Mouse (Mus musculus): Measurements from ENCODE around the gene Gna11. TPM values are rescaled to one million over a fixed set of nuclear protein-coding genes. Genes with fewer than 3 reads are reported as not detected.
A peak's percentile ranks its signal among the peaks of the same experiment; 100 is the strongest.

Gna11 gene
- polyA plus RNA-seq, 1 experiment from 2014 or later = 76.3 TPM

DNA sequence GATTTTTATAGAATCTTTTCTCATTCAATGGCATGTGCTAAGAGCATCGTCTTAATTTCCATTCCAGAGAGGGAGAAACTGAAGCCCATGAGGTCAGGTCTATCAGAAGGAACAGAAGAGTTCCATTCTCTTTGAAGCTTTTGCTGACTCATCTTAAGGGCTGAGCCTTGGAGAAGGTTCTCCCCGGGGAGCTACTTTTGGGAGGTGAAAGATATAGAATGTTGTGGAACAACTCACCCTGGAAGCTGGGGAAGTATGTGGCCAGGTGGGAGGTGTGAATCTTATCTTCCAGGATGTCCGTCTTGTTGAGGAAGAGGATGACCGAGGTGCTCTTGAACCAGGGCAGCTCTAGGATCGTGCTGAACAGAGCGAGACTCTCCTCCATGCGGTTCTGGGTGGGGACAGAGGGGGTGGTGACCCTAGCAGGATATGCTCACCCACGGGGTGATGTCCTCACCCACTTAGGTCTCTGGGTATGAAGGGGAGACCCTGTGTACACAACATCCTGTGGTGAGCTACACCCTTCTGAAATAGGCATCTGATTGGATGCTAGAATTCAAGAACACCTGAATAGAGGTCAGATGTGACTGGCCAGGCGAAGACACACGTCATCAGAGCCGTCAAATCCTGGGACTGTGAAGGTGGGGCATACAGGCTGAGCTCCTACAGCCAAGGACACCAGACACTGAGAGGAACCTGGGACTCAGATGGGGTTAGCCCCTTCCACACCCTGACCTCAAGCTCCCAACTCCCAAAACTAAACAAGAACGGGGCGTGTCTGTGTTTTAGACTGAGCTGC lies 37.1 kb downstream of the Gna11 start:
- H3K4me3 ChIP-seq = no peak overlapping the region
- H3K27me3 ChIP-seq = peaks cover 29% of the 10 kb centered on the region
- H3K4me1 ChIP-seq = no peaks in the 10 kb centered on the region
- H3K27ac ChIP-seq = no peak overlapping the region
- WGBS = 77% methylated on average over 13 of the region's 13 CpGs
- H3K9me3 ChIP-seq (replicated peaks) = no peaks in the 10 kb centered on the region
- H3K36me3 ChIP-seq = no peaks in the 10 kb centered on the region
- no peak overlapping the region for H3K9ac ChIP-seq
- ATAC-seq (ENCODE audit: low FRiP score) = no peak
- H3K4me2 ChIP-seq (replicated peaks) = no peak overlapping the region

DNA sequence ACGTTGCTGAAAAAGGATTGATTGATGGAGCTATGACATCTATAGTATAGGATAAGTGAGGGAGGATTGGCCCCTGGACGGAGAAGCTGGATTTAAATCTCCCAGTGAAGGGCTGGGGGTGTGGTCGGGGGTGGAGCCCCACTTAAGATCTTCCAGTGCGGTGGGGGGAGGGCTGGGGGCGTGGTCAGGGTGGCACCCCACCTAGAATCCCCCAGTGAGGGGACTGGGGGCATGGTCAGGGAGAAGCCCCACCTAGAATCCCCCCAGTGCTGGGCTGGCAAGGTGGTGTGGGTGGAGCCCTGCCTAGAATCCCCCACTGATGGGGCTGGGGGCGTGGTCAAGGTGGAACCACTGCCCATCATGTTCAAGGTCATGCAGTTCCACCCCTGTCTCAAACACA lies 37.9 kb downstream of the Gna11 start:
- no peaks in the 10 kb centered on the region for H3K9me3 ChIP-seq (replicated peaks)
- H3K27me3 ChIP-seq = peaks cover 22% of the 10 kb centered on the region
- no peak overlapping the region for H3K27ac ChIP-seq
- no peaks in the 10 kb centered on the region for H3K4me1 ChIP-seq
- WGBS = 32% methylated on average over 6 of the region's 6 CpGs
- ATAC-seq (ENCODE audit: low FRiP score) = no peak
- H3K4me3 ChIP-seq = no peak overlapping the region
- H3K36me3 ChIP-seq = no peaks in the 10 kb centered on the region
- H3K4me2 ChIP-seq (replicated peaks) = no peak overlapping the region
- no peak overlapping the region for H3K9ac ChIP-seq

DNA sequence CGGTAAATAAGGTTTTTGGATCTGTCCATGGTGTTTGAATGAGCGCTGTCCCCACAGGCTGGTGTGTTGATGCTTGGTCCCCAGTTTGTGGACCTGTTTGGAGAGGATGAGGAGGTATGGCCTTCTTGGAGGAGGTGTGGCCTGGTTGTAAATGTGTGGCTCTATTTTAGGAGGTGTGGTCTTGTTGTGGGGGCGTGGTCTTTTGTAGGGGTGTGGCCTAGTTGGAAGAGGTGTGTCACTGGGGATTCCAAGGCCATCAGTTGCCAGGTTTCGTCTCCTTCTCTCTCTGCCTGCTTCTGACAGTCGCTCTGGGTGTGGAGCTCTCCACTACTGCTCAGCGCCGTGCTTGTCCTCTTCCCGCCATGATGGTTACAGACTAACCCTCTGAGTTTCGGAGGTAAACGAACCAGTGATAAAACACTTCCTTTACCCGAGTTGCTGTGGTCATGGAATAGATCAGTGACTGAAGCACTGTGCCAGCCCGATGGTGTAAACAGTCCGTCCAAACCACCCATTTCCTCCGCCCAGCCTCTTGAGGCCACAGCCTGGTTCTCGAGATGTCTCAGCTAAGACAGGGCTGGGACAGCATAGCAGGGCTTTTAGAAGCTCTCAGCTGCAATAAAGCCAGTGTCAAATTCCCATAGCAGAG lies 39.9 kb downstream of the Gna11 start:
- Histone ChIP-seq H3K4me2 (replicated peaks) (no peak overlapping the region), H3K27ac (no peak overlapping the region), H3K4me1 (no peaks in the 10 kb centered on the region), H3K9me3 (replicated peaks) (no peaks in the 10 kb centered on the region), H3K9ac (no peak overlapping the region), H3K4me3 (no peak overlapping the region), H3K36me3 (no peaks in the 10 kb centered on the region), H3K27me3 (peaks cover 11% of the 10 kb centered on the region)
- WGBS = 76% methylated on average over 15 of the region's 15 CpGs
- no peak for ATAC-seq (ENCODE audit: low FRiP score)

DNA sequence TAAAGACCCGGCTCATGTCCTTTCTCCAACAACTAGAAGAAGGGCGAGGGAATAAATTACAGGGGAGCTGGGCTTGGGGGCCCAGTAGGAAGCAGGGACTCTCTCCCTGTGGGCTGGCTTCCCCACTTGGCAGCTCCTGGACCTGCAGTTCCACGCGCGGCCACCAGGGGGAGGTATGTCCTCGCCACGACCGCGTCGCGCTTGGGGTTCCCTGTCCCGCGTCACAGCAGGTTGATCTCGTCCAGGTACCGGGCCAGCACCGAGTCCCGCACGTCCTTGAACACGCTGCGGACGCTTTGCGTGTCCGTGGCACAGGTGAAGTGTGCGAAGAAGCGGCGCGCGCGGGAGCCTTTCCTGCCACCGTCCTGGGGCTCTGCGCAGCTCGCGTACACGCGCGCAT lies 42.3 kb downstream of the Gna11 start:
- 8% methylated on average over 36 of the region's 36 CpGs for WGBS
- Histone ChIP-seq H3K4me1 (no peaks in the 10 kb centered on the region), H3K27ac (no peak overlapping the region), H3K9me3 (replicated peaks) (no peaks in the 10 kb centered on the region), H3K4me2 (replicated peaks) (peak overlapping the region; percentile 63), H3K36me3 (no peaks in the 10 kb centered on the region), H3K27me3 (peaks cover 11% of the 10 kb centered on the region), H3K4me3 (peak overlapping the region; percentile 32), H3K9ac (peak overlapping the region; percentile 52; the same call in 1 of the 2 replicates)
- peak; percentile 48; the same call in 1 of the 2 replicates for ATAC-seq (ENCODE audit: low FRiP score)

DNA sequence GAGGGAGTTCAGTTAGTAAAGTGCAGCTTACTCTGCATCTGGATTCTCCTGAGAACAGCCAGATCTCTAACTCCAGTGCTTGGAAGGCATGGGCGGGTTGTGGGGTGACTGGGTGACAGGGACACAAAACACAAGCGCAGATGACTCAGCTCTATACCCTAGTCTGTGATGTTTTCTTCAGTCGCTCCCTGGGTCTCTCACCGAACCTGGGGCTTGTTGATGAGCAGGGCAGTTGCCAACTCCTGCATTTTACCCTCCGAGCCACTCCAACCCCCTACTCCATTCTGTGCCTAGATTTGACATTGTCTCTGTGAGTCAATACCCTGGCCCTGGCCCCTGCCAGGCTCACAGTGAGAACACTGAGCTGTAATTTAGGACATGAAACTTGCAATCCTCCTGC lies 43.1 kb downstream of the Gna11 start:
- WGBS = 85% methylated on average over 5 of the region's 5 CpGs
- no peak overlapping the region for H3K4me3 ChIP-seq
- no peaks in the 10 kb centered on the region for H3K9me3 ChIP-seq (replicated peaks)
- H3K4me1 ChIP-seq = peaks cover 5% of the 10 kb centered on the region; the same call in 1 of the 2 replicates
- H3K27ac ChIP-seq = no peak overlapping the region
- peaks cover 11% of the 10 kb centered on the region for H3K27me3 ChIP-seq
- no peaks in the 10 kb centered on the region for H3K36me3 ChIP-seq
- H3K9ac ChIP-seq = no peak overlapping the region
- H3K4me2 ChIP-seq (replicated peaks) = no peak overlapping the region
- no peak for ATAC-seq (ENCODE audit: low FRiP score)

DNA sequence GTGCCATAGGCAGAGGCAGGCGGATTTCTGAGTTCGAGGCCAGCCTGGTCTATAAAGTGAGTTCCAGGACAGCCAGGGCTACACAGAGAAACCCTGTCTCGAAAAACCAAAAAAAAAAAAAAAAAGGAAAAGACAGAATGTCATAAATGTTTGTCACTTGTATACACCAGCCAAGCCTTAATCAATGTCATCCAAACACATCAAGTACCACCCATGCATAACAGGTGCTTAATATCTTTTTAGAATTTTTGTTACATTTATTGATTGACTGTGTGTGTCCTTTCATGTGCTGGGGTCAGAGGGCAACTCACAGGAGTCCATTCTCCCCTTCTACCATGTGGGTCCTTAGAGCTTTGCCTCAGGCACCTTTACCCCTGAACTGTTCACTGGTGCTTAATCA lies 45.0 kb downstream of the Gna11 start, which contains the start of gene S1pr4:
Gene S1pr4 (minus strand): TSS at position 101 of the 400 bp plus-strand sequence.
- Histone ChIP-seq H3K4me2 (replicated peaks) (no peak within 1 kb of the TSS), H3K27me3 (peaks cover 11% of the 10 kb centered on the region), H3K4me1 (peaks cover 13% of the 10 kb centered on the region), H3K36me3 (no peaks in the 10 kb centered on the region), H3K9me3 (replicated peaks) (no peaks in the 10 kb centered on the region), H3K27ac (no peak within 1 kb of the TSS), H3K4me3 (no peak within 1 kb of the TSS), H3K9ac (peak within 1 kb of the TSS; percentile 18; the same call in 1 of the 2 replicates)
- 91% methylated on average over 3 of the region's 3 CpGs for WGBS
- no peak for ATAC-seq (ENCODE audit: low FRiP score)

DNA sequence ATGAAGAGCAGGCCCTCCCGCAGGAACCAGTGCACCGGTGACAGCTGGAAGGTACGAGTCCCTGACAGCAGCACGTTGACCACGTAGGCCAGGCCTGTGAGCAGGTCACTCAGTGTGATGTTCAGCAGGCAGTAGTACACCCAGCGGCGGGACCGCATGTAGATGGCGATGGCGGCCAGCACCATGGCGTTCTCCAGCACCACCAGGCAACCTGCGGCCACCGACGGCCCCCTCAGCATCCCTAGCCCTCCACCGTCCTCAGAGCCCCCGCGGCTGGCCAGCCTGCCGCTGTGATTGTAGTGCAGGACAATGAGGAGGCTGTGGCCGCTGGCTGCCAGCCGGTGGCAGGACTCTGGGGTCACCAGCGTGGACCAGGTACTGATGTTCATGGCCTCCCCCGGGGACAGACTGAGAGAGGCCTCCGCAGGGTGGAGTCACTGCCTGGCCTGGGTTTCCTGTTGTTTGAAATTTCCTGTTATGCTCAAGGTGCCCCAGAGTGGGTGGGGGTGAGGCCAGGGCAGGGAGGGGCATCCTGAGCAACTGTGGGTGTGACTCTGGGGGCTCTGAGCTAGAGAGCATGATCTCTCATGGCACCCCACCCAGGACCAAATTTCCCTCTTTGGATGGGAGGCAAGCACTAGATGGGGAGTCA lies 45.6 kb downstream of the Gna11 start:
- Histone ChIP-seq H3K9ac (peak overlapping the region; percentile 18; the same call in 1 of the 2 replicates), H3K4me3 (no peak overlapping the region), H3K27ac (no peak overlapping the region), H3K9me3 (replicated peaks) (no peaks in the 10 kb centered on the region), H3K27me3 (peaks cover 11% of the 10 kb centered on the region), H3K36me3 (no peaks in the 10 kb centered on the region), H3K4me2 (replicated peaks) (no peak overlapping the region), H3K4me1 (peaks cover 19% of the 10 kb centered on the region)
- 83% methylated on average over 23 of the region's 23 CpGs for WGBS
- no peak for ATAC-seq (ENCODE audit: low FRiP score)

DNA sequence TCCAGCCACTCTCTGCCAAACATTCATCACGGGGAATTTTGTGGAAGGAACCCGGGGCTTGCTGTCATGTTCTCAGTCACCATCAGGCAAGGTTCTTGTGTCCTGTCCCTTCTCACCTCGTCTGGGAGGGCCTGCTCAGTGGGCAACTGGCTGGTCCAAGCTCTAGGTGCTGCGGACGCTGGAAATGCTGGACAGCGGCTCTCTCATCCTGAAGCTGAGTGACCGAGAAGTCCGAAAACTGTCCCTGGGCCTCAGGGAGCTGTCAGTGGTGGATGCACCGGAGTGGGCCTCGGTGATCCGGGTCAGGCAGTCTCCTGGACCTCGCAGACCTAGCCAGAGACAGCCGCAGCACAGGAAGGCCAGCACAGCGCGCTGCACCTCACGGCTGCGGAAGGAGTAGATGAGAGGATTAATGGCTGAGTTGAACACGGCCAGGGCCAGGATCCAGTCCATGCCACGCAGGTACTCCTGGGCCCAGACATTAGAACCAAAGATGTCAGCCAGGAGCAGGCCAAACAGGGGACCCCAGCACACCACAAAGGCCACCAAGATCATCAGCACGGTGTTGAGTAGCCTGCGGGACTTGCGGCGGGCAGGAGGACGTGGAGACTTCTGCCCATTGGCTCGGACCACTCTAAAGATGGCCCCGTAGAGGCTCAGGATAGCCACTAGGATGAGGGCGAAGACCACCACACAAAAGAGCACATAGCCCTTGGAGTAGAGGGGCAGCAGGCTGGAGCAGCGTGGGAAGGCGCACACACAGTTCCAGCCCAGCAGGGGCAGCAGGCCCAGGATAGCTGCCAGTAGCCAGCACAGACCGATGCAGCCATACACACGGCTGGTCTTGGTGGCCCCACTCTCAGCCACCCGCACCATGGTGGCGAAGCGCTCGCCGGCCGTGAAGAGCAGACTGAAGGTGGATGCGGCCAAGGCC lies 46.4 kb downstream of the Gna11 start:
- H3K9me3 ChIP-seq (replicated peaks) = no peaks in the 10 kb centered on the region
- H3K9ac ChIP-seq = no peak overlapping the region
- H3K4me3 ChIP-seq = no peak overlapping the region
- no peak for ATAC-seq (ENCODE audit: low FRiP score)
- no peaks in the 10 kb centered on the region for H3K36me3 ChIP-seq
- 88% methylated on average over 38 of the region's 38 CpGs for WGBS
- peaks cover 8% of the 10 kb centered on the region for H3K27me3 ChIP-seq
- no peak overlapping the region for H3K27ac ChIP-seq
- H3K4me1 ChIP-seq = peaks cover 25% of the 10 kb centered on the region
- no peak overlapping the region for H3K4me2 ChIP-seq (replicated peaks)

DNA sequence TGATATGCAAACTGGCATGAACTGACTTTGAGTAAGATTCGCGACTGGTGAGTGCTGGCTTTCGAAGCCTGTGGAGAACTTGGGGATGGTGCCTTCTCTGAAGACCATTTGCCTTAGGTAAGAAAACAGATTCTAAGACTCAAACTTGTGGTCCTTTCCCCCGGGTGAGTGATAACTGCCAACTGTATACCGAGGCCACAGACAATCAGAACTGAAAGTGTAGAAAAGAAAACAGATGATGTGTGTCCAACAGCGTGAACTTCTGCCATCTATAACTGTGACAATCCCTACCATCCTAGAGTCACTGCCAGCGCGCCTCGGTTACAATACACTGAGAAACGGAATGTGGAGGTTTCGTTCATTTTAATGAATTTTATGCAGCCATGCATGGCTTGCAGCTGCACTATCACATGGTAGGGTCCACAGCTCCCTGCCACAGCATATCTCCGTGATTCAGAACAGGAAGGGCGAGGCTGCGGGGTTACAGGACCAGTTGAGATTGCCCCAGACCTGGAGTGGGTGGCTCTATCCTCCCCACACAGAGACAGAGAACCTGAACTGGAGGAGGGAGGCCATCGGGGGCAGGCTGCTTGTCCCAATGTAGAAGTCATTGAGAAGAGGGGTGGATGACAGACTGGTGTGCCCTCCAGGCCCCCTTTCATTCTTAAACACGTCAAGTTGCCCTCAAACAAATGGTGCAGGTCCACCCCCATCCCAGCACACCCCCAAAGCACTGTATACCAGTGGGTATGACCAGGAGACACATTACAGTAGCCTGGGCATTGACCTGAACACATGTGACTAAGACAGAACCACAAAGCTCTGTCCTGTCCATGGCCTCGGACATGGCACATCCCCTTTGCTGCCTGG lies 47.4 kb downstream of the Gna11 start:
- H3K27me3 ChIP-seq = no peaks in the 10 kb centered on the region; the same call in 1 of the 2 replicates
- no peak overlapping the region for H3K4me3 ChIP-seq
- no peaks in the 10 kb centered on the region for H3K9me3 ChIP-seq (replicated peaks)
- H3K36me3 ChIP-seq = peaks cover 7% of the 10 kb centered on the region
- no peak overlapping the region for H3K27ac ChIP-seq
- peaks cover 26% of the 10 kb centered on the region for H3K4me1 ChIP-seq
- 85% methylated on average over 17 of the region's 17 CpGs for WGBS
- ATAC-seq (ENCODE audit: low FRiP score) = no peak
- H3K9ac ChIP-seq = no peak overlapping the region
- peak overlapping the region; percentile 96 for H3K4me2 ChIP-seq (replicated peaks)

DNA sequence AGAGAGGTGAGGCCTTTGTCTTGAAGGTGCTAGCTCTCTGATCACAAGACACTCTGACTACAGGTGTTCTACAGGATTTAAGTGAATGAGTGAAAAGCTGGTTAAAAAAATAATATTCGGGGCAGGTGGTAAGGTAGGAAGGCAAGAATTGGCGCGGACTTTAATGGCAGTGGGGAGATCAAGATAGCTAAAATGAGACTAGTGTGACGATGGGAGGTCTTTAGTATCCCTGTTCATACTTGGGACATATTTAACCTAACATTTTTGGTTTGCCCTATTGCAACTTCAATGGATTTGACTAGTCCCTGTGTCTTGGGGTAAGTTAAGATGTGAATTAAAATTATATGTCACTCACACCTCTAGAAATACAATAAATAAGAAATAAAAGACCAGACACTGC lies 48.0 kb downstream of the Gna11 start:
- Histone ChIP-seq H3K36me3 (peaks cover 13% of the 10 kb centered on the region), H3K9me3 (replicated peaks) (no peaks in the 10 kb centered on the region), H3K27ac (peak overlapping the region; percentile 44), H3K4me1 (peaks cover 26% of the 10 kb centered on the region), H3K9ac (peak overlapping the region; percentile 59), H3K27me3 (no peaks in the 10 kb centered on the region; the same call in 1 of the 2 replicates), H3K4me3 (peak overlapping the region; percentile 82), H3K4me2 (replicated peaks) (peak overlapping the region; percentile 96)
- ATAC-seq (ENCODE audit: low FRiP score) = no peak
- WGBS = 43% methylated on average over 4 of the region's 4 CpGs

Measured in hindbrain, embryonic 12.5 days (tissue).